Mouse (Mus musculus): ENCODE measurements at regions not wholly inside any gene's neighbourhood (a gene's known extent, or its start where the extent isn't known, plus 50 kb on each side); places are given as distances from the start of the nearest gene placed in this dataset.

DNA sequence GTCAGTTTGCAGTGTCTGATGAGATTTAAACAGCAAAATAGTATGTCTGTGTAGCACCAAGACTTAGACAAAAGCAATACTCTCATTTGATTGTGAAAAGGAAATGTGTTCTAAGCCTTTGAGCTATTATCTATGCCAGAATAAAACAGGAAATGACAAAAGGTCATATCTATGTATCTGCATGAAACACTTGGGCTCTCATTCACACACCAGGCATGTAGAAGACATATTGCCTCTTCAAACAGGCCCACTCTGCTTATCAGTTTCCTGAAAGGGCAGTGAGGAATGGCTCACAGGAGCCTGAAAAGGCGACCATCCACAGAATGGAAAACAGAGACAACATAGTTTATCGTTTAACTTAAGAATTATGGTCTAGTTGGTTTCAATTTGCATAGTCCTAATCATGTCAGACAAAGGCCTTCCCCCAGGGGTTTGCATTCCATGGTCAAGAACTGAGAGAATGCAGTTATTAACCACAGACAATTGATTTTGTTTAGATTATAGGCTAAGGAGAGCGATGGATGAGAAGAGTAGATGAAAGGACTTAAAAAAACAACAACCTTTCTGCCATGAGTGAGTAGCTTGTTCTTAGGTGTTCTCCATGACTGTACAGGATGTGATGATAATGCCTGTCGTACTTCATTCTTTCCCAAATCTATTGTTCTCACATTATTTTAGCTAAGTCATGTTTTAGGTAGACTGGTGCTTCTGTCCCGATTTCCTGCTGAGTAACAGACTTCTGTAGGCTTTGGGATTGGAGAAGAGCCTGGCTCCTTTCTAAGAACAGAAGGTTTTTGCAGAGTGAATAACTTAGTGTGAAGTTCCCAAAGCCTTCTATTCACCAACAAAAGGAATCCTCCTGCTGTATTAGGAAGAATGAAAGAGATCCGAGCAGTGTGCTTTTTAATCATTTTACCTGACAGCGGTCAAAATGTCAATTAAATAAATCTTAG lies 82.0 kb upstream of the Itga4 start:
- no peaks in the 10 kb centered on the region for H3K27me3 ChIP-seq (replicated peaks)
- no peak overlapping the region for H3K4me3 ChIP-seq (replicated peaks in 1 of 3; ENCODE audit: low read depth in 2 of 3, low read length in 2 of 3, poor library complexity in 1 of 3)
- H3K36me3 ChIP-seq (replicated peaks in 1 of 2; ENCODE audit: control insufficient read depth in 1 of 2, insufficient read depth in 1 of 2, low read length in 1 of 2), result no peaks in the 10 kb centered on the region
- DNase-seq (ENCODE audit: extremely low read depth), result no peak
- in situ Hi-C loops (cut with MboI; ENCODE audit: low pct_ligation_motif_present, low pct_unique_long_range_greater_than_20kb, low sequenced_read_pairs), result no loop called here
- no peak overlapping the region for H3K4me2 ChIP-seq (ENCODE audit: insufficient read depth, low read depth, poor library complexity, severe bottlenecking)
- H3K9me3 ChIP-seq (replicated peaks; ENCODE audit: low read length), result no peaks in the 10 kb centered on the region
- dilution Hi-C loops (cut with MboI; ENCODE audit: extremely low pct_ligation_motif_present, extremely low pct_unique_long_range_greater_than_20kb, low sequenced_read_pairs), result no loop called here
- H3K27ac ChIP-seq (ENCODE audit: insufficient read depth, low read depth), result no peak overlapping the region
- H3K4me1 ChIP-seq (ENCODE audit: control insufficient read depth in 1 of 2, insufficient read depth in 2 of 2), result peaks cover 3 to 14% of the 10 kb centered on the region in 2 experiments; a peak in 2 of 4 replicates
- H3K79me2 ChIP-seq (replicated peaks; ENCODE audit: control insufficient read depth, extremely low read depth, insufficient read depth, poor library complexity, severe bottlenecking), result no peaks in the 10 kb centered on the region
- no peak overlapping the region for H3K9ac ChIP-seq (ENCODE audit: insufficient read depth, low read depth)
- TF ChIP-seq ZKSCAN1 (IDR thresholded peaks at IDR 0.05; ENCODE audit: borderline replicate concordance, low read depth, low read length), result no peak
- TF ChIP-seq SIN3A (IDR thresholded peaks at IDR 0.05; ENCODE audit: low read length), result no peak
- no peak for TF ChIP-seq CTCF (conservative IDR thresholded peaks at IDR 0.05 in 1 of 2, IDR thresholded peaks at IDR 0.05 in 1 of 2; ENCODE audit: low read depth in 2 of 2, low read length in 2 of 2)
- TF ChIP-seq NELFE (IDR thresholded peaks at IDR 0.05; ENCODE audit: low read depth, low read length), result no peak
- TF ChIP-seq TCF12 (IDR thresholded peaks at IDR 0.05; ENCODE audit: low read depth, low read length), result no peak
- TF ChIP-seq IRF4 (IDR thresholded peaks at IDR 0.05; ENCODE audit: low read depth, low read length), result no peak
- no peak for TF ChIP-seq ETS1 (conservative IDR thresholded peaks at IDR 0.05; ENCODE audit: low read depth, low read length)
- TF ChIP-seq HCFC1 (IDR thresholded peaks at IDR 0.05; ENCODE audit: low read depth, low read length), result no peak
- TF ChIP-seq MEF2A (IDR thresholded peaks at IDR 0.05; ENCODE audit: borderline replicate concordance, low read depth, low read length), result no peak
- no peak for TF ChIP-seq RAD21 (IDR thresholded peaks at IDR 0.05; ENCODE audit: low read depth, low read length)
- TF ChIP-seq E2F4 (IDR thresholded peaks at IDR 0.05; ENCODE audit: insufficient replicate concordance, low read depth, low read length), result no peak
- TF ChIP-seq POLR2A (IDR thresholded peaks at IDR 0.05; ENCODE audit: low read depth, low read length), result no peak
- no peak for TF ChIP-seq ELF1 (IDR thresholded peaks at IDR 0.05; ENCODE audit: low read depth, low read length)
- no peak for TF ChIP-seq CHD2 (IDR thresholded peaks at IDR 0.05; ENCODE audit: low read length)
- no peak for TF ChIP-seq POLR2AphosphoS2 (IDR thresholded peaks at IDR 0.05; ENCODE audit: low read depth, low read length)
- TF ChIP-seq USF1 (IDR thresholded peaks at IDR 0.05; ENCODE audit: low read depth, low read length), result no peak
- no peak for TF ChIP-seq EP300 (IDR thresholded peaks at IDR 0.05; ENCODE audit: low read length)
- no peak for TF ChIP-seq UBTF (IDR thresholded peaks at IDR 0.05; ENCODE audit: low read depth, low read length)
- no peak for TF ChIP-seq JUN (IDR thresholded peaks at IDR 0.05; ENCODE audit: insufficient read depth, low read depth, low read length)

DNA sequence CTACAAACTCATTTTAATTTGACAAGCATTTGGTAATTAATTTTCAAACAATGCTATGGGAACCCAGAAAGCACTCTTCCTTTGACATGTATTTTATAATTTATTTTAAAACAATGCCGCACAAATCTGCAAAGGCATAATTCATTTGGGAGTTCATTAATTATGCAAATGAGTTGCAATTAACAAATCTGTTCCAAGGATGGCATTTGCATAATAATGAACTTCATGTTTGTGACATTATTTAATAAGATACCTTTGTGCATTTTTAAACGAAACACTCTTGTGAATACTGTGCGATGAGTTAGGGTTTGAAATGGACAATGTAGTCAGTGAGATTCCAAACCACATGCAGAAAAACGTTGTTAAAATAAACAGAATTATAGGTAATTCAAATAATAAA lies 80.9 kb upstream of the Itga4 start:
- DNase-seq (ENCODE audit: extremely low read depth), result no peak
- Histone ChIP-seq H3K9ac (ENCODE audit: insufficient read depth, low read depth) (no peak overlapping the region), H3K9me3 (replicated peaks; ENCODE audit: low read length) (no peaks in the 10 kb centered on the region), H3K4me1 (ENCODE audit: control insufficient read depth in 1 of 2, insufficient read depth in 2 of 2) (peaks cover 5 to 14% of the 10 kb centered on the region in 2 experiments; a peak in 2 of 4 replicates), H3K79me2 (replicated peaks; ENCODE audit: control insufficient read depth, extremely low read depth, insufficient read depth, poor library complexity, severe bottlenecking) (no peaks in the 10 kb centered on the region), H3K4me2 (ENCODE audit: insufficient read depth, low read depth, poor library complexity, severe bottlenecking) (no peak overlapping the region), H3K27me3 (replicated peaks) (no peaks in the 10 kb centered on the region), H3K27ac (ENCODE audit: insufficient read depth, low read depth) (no peak overlapping the region), H3K36me3 (replicated peaks in 1 of 2; ENCODE audit: control insufficient read depth in 1 of 2, insufficient read depth in 1 of 2, low read length in 1 of 2) (no peaks in the 10 kb centered on the region), H3K4me3 (replicated peaks in 1 of 3; ENCODE audit: low read depth in 2 of 3, low read length in 2 of 3, poor library complexity in 1 of 3) (no peak overlapping the region)
- dilution Hi-C loops (cut with MboI; ENCODE audit: extremely low pct_ligation_motif_present, extremely low pct_unique_long_range_greater_than_20kb, low sequenced_read_pairs), result no loop called here
- in situ Hi-C loops (cut with MboI; ENCODE audit: low pct_ligation_motif_present, low pct_unique_long_range_greater_than_20kb, low sequenced_read_pairs), result no loop called here
- TF ChIP-seq NELFE (IDR thresholded peaks at IDR 0.05; ENCODE audit: low read depth, low read length), result no peak
- no peak for TF ChIP-seq KAT2A (IDR thresholded peaks at IDR 0.05; ENCODE audit: insufficient replicate concordance, low read length)
- TF ChIP-seq SMC3 (IDR thresholded peaks at IDR 0.05; ENCODE audit: low read depth, low read length), result no peak
- no peak for TF ChIP-seq POLR2A (IDR thresholded peaks at IDR 0.05; ENCODE audit: low read depth, low read length)
- no peak for TF ChIP-seq MYC (IDR thresholded peaks at IDR 0.05; ENCODE audit: low read depth, low read length)
- no peak for TF ChIP-seq JUN (IDR thresholded peaks at IDR 0.05; ENCODE audit: insufficient read depth, low read depth, low read length)
- no peak for TF ChIP-seq MEF2A (IDR thresholded peaks at IDR 0.05; ENCODE audit: borderline replicate concordance, low read depth, low read length)
- TF ChIP-seq IRF4 (IDR thresholded peaks at IDR 0.05; ENCODE audit: low read depth, low read length), result no peak
- no peak for TF ChIP-seq BHLHE40 (IDR thresholded peaks at IDR 0.05; ENCODE audit: low read depth, low read length)
- no peak for TF ChIP-seq MAX (IDR thresholded peaks at IDR 0.05; ENCODE audit: low read length)
- no peak for TF ChIP-seq POLR2AphosphoS2 (IDR thresholded peaks at IDR 0.05; ENCODE audit: low read depth, low read length)
- TF ChIP-seq ZNF384 (IDR thresholded peaks at IDR 0.05; ENCODE audit: low read depth, low read length), result no peak
- no peak for TF ChIP-seq PAX5 (IDR thresholded peaks at IDR 0.05; ENCODE audit: low read length)
